Mouse (Mus musculus): Measurements from ENCODE around the gene Nedd9. TPM values are rescaled to one million over a fixed set of nuclear protein-coding genes. Genes with fewer than 3 reads are reported as not detected.

Nedd9 gene
- polyA plus RNA-seq, 1 experiment from 2014 or later = 15.8 TPM

DNA sequence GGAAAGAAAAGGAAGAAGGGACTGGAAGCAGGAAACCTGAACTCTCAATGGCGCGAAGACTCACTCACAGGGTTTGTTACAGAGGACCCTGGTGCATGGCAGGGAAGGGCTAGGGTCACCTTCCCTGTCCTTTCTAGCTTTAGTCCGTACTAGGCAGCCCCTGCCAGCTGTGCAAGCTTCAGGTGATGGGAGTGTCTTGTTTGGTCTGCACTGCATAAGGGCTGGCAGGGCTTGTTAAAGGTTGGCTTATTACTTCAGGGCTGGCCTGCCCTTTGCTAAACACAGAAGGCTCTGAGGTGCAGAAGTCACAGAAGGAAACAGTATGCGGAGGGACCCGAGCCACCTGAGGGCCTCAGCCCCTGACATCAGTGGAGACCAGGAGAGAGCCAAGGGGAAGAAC lies 151.4 kb downstream of the Nedd9 start:
- H3K27ac ChIP-seq = peak overlapping the region; percentile 87
- H3K4me3 ChIP-seq = no peak overlapping the region; the same call in 1 of the 2 replicates
- 79% methylated on average over 5 of the region's 5 CpGs for WGBS
- no peaks in the 10 kb centered on the region for H3K9me3 ChIP-seq
- peaks cover 61% of the 10 kb centered on the region for H3K4me1 ChIP-seq
- H3K36me3 ChIP-seq = peaks cover 14% of the 10 kb centered on the region
- no peak for DNase-seq (ENCODE audit: low spot score)
- H3K27me3 ChIP-seq (ENCODE audit: insufficient read depth, poor library complexity, severe bottlenecking) = no peaks in the 10 kb centered on the region

DNA sequence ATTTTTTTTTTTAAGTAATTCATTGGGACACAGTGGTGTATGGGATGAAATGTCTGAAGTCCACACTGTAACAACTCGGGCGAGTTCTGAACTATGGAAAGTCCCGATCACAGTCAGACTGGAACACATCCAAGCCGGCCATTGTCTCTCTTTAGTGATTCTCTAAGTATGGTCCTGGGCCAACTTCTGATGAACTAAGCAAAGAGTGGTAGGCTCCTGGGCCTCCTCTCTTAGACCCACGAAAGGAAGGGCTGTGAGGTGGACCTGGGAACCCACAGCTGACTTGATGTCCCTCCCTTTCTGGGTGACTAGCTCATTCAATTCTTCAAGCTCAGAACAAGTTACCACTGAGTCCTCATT lies 152.5 kb downstream of the Nedd9 start:
- 80% methylated on average over 5 of the region's 5 CpGs for WGBS
- Histone ChIP-seq H3K27ac (0 out of 2 replicates have a peak overlapping the region, but pooled peaks have one; percentile 29), H3K4me1 (peaks cover 60% of the 10 kb centered on the region), H3K27me3 (ENCODE audit: insufficient read depth, poor library complexity, severe bottlenecking) (no peaks in the 10 kb centered on the region), H3K36me3 (peaks cover 17% of the 10 kb centered on the region), H3K4me3 (no peak overlapping the region), H3K9me3 (no peaks in the 10 kb centered on the region)
- DNase-seq (ENCODE audit: low spot score) = no peak

DNA sequence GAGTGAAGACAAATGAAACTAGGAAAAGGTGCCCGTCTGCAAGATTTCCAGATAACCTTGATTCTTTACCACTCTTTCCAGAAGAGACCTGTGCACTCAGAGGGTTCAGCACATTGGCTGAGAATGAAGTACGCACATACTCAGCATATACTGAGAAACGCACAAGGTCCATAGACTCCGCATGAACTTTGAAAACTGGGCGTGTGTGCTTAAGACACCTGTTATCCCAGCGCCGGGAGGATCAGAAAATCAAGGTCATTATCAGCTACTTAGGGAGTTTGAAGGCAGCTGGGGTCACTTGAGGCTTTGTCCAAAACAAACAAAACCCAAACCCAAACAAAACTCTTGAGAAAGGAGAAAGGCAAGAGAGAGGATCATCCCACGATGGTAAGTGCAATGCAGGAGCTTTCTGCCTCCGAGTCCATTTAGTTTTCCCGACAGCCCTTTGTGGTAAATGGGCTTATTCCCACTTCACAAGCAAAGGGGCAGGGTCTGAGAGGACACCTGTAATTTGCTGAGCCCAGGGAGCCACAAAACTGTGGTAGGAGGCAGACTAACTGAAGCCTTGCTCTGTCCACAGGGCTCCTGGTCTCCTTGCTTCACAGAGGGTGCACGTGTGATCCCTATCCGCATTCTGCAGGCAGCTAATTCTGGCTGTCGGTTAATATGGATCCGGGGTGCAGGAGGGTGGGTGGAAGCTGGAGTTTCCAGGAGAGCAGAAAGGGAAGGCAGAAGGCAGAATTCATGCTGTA lies 153.1 kb downstream of the Nedd9 start:
- Histone ChIP-seq H3K4me3 (no peak overlapping the region), H3K27me3 (ENCODE audit: insufficient read depth, poor library complexity, severe bottlenecking) (no peaks in the 10 kb centered on the region), H3K4me1 (peaks cover 55% of the 10 kb centered on the region), H3K36me3 (peaks cover 17% of the 10 kb centered on the region), H3K27ac (0 out of 2 replicates have a peak overlapping the region, but pooled peaks have one; percentile 29), H3K9me3 (no peaks in the 10 kb centered on the region)
- WGBS = 73% methylated on average over 14 of the region's 14 CpGs
- no peak for DNase-seq (ENCODE audit: low spot score)

DNA sequence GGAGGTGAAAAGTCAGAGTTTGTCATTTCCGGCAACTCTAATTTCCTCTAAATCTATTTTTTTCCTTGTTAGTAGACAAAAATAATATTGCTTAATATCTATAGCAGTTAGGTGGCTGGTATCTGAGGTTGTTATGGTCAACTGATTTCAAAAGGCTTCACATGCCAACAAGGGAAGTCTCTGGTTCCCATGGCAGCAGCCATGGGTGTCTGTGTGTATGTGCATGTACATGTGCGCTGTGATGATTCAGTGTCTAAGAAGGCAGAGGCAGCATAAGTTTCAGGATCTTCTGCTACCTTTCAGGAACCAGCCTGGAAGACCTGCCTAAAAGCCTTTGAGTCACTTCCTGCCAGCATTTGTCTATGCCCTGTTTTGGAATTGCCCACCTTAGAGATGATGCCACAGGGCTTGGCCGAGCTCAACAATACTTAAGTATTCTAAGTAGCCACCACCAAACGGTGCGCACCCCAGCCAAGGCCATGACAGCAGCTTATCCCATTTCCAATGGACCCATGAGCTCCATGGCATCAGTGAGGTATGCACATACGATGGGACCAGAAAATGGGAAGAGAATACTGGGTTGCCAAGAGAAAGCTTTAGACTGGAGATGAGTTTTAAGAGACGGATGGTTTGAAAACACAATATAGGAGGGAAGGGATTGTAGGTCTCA lies 155.4 kb downstream of the Nedd9 start:
- 91% methylated on average over 7 of the region's 7 CpGs for WGBS
- Histone ChIP-seq H3K9me3 (no peaks in the 10 kb centered on the region), H3K27ac (no peak overlapping the region), H3K4me1 (peaks cover 51% of the 10 kb centered on the region), H3K4me3 (no peak overlapping the region), H3K36me3 (0 out of 2 replicates have a peak, but pooled peaks cover 3% of the 10 kb centered on the region), H3K27me3 (ENCODE audit: insufficient read depth, poor library complexity, severe bottlenecking) (no peaks in the 10 kb centered on the region)
- no peak for DNase-seq (ENCODE audit: low spot score)

DNA sequence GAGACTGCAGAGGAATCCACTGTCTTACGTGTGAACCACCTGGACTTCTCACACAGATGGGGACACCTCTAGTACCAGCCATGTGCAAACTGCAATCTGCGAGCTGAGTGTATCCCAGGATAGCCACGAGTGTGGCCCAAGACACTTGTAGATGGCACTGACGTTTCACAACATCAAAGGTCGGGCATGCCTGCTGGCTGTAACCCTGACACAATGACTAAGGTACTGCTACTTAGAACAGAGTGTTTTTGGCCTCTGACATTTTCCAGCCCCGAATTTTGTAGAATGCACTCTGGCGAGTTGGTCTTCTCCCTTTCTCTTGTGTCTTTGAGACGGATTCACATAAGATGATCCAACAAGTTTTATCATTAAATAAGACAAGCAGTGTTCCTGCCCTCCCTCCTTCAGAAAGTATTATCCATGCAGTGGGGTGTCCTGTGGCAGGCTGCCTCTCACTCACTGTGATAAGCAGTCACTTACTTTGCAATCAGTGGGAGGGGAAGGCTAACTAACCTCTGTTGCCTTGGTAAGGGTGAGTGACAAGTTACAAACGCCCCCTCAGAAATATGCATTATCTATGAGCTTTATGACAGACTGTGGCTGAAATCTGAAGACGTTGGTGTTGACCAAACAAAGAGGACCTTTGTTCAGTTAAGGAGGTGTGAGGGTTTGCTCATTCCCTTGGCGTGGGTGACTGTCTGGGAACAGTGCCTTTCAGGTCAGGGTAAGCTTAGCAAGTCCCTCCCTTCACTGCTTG lies 156.4 kb downstream of the Nedd9 start:
- 54% methylated on average over 11 of the region's 11 CpGs for WGBS
- Histone ChIP-seq H3K36me3 (0 out of 2 replicates have a peak, but pooled peaks cover 3% of the 10 kb centered on the region), H3K4me3 (no peak overlapping the region), H3K27ac (no peak overlapping the region), H3K27me3 (ENCODE audit: insufficient read depth, poor library complexity, severe bottlenecking) (no peaks in the 10 kb centered on the region), H3K4me1 (peaks cover 41% of the 10 kb centered on the region), H3K9me3 (no peaks in the 10 kb centered on the region)
- DNase-seq (ENCODE audit: low spot score) = no peak

DNA sequence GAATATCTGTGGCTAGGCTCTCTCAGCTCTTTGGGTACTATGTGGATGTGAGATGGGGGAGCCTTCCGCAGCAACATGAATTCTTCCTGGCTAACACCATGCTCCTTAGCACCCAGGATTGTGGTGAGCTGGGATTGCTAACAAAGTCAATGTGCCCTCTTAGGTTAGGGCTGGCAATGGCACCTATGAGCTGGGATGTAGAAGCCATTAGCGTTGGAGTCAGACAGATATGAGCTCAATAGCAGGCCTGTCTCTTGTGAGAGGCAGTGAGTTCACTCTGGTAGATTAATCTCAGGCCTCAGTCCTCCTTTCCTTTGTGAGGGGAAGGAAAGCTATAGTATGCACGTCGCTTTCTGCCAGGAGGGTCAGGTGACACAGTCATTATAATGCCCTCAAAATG lies 157.1 kb downstream of the Nedd9 start:
- H3K36me3 ChIP-seq = 0 out of 2 replicates have a peak, but pooled peaks cover 3% of the 10 kb centered on the region
- H3K27me3 ChIP-seq (ENCODE audit: insufficient read depth, poor library complexity, severe bottlenecking) = no peaks in the 10 kb centered on the region
- no peak for DNase-seq (ENCODE audit: low spot score)
- no peaks in the 10 kb centered on the region for H3K9me3 ChIP-seq
- no peak overlapping the region for H3K4me3 ChIP-seq
- WGBS = 82% methylated on average over 4 of the region's 4 CpGs
- no peak overlapping the region for H3K27ac ChIP-seq
- peaks cover 34% of the 10 kb centered on the region; the same call in 1 of the 2 replicates for H3K4me1 ChIP-seq

DNA sequence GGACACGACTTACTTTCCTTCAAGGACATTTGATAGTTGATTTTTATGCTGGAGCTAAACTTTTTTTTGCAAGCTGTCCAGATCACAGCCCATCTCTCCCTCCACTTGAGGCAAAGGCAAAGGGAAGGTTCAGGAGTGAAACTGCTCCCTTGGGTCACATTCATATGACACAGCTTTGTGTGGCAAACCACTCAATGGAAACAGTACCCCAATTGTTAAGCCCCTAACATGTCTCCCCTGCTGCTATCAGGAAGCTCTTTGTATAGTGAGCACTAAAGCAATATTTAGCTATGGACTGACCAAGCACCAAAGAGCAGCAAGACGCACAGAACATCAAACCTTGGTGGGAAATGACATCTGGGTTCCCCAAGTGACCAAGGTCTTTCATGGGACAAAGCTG lies 158.7 kb downstream of the Nedd9 start:
- H3K27ac ChIP-seq = no peak overlapping the region
- WGBS = 71% methylated on average over 2 of the region's 2 CpGs
- H3K4me1 ChIP-seq = peaks cover 29% of the 10 kb centered on the region; the same call in 1 of the 2 replicates
- H3K9me3 ChIP-seq = no peaks in the 10 kb centered on the region
- DNase-seq (ENCODE audit: low spot score) = no peak
- H3K36me3 ChIP-seq = peaks cover 7% of the 10 kb centered on the region; the same call in 1 of the 2 replicates
- H3K4me3 ChIP-seq = no peak overlapping the region
- H3K27me3 ChIP-seq (ENCODE audit: insufficient read depth, poor library complexity, severe bottlenecking) = no peaks in the 10 kb centered on the region

DNA sequence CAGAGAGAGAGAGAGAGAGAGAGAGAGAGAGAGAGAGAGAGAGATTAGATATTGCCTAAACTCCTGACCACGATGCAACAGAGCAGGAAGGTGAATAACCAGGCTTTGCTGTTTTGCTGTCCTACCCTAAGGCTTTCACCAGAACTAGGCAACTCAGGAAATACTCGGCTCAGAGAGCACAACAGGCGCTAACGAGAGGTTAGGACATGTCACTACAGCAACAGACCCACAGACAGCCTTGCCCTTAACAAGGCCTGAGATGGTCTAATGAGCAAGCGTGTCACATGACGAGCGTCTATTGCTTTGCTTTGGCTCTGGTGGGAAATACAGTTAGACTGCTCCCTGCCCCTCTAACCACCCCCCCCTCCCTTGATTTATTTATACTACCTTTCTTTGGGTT lies 159.6 kb downstream of the Nedd9 start:
- WGBS = 66% methylated on average over 7 of the region's 7 CpGs
- Histone ChIP-seq H3K4me1 (peaks cover 25% of the 10 kb centered on the region; the same call in 1 of the 2 replicates), H3K27ac (no peak overlapping the region), H3K36me3 (peaks cover 7% of the 10 kb centered on the region; the same call in 1 of the 2 replicates), H3K9me3 (no peaks in the 10 kb centered on the region), H3K4me3 (no peak overlapping the region), H3K27me3 (ENCODE audit: insufficient read depth, poor library complexity, severe bottlenecking) (no peaks in the 10 kb centered on the region)
- DNase-seq (ENCODE audit: low spot score) = no peak

DNA sequence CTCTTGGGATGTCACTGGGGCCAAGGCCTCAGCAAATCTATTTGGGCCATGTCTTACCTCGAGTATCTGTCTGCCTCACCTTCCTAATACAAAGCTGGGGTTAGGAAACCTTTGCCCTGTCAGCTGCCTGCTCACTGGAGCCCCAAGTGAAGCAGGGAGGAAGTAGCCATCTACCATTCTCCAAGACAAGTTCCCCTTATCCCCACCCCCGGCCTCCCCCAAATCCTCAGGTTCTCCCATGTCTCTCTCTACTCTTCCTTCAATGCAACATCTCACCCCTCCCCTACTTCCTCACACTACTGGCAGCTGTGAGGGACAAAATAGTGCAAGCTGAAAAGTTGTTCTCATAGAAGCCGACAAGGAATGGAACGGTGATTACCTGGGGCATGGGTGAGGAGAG lies 161.0 kb downstream of the Nedd9 start:
- Histone ChIP-seq H3K4me1 (peaks cover 15% of the 10 kb centered on the region; the same call in 1 of the 2 replicates), H3K4me3 (no peak overlapping the region), H3K27ac (no peak overlapping the region), H3K9me3 (no peaks in the 10 kb centered on the region), H3K36me3 (peaks cover 7% of the 10 kb centered on the region; the same call in 1 of the 2 replicates), H3K27me3 (ENCODE audit: insufficient read depth, poor library complexity, severe bottlenecking) (no peaks in the 10 kb centered on the region)
- no peak for DNase-seq (ENCODE audit: low spot score)
- WGBS = 91% methylated on average over 4 of the region's 4 CpGs

DNA sequence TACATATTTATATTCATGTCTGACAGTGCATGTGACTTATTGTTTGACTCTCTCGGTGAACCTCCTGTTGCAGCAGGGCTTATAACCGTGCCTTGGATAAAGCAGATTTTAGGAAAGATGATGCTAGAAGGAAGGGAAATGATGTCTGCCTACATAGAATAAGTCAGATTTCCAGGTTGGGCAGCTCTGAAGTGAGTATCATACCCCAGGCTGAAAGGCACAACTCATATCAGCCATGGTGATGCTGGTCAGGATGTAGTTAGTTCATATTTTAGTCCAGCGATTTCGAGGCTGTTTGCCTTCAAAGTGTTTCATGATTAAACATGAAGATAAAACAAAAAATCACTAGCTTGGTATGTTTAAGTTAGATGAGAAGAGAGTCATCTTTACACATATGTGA lies 161.8 kb downstream of the Nedd9 start:
- Histone ChIP-seq H3K27me3 (ENCODE audit: insufficient read depth, poor library complexity, severe bottlenecking) (no peaks in the 10 kb centered on the region), H3K4me3 (no peak overlapping the region)
- WGBS = 84% methylated on average over 4 of the region's 4 CpGs

DNA sequence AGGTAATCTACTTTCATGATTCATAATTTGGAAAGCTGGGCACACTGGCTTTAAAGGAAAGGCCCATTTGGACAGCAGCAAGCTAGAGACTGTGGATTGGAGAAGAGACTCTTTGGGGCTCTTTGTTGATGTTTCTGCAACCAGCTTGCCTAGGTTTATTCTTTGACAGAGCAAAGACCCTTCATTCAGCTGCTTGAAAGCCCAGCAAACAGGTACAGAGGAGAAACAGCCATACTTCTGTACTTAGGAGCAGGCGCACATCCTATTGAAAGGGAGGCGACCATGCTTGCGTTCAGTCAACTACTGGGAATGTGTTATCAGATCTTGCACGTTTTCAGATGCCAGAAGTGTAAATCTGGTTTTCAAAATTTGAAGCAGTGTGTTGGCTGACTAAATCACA lies 162.5 kb downstream of the Nedd9 start:
- Histone ChIP-seq H3K4me3 (no peak overlapping the region), H3K27me3 (ENCODE audit: insufficient read depth, poor library complexity, severe bottlenecking) (no peaks in the 10 kb centered on the region), H3K4me1 (0 out of 2 replicates have a peak, but pooled peaks cover 2% of the 10 kb centered on the region), H3K36me3 (peaks cover 4% of the 10 kb centered on the region; the same call in 1 of the 2 replicates), H3K9me3 (no peaks in the 10 kb centered on the region), H3K27ac (no peak overlapping the region)
- no peak for DNase-seq (ENCODE audit: low spot score)
- 79% methylated on average over 4 of the region's 4 CpGs for WGBS

More for the DNA sequence above, 161.8 kb downstream of the Nedd9 start:
- Histone ChIP-seq H3K4me1 (0 out of 2 replicates have a peak, but pooled peaks cover 7% of the 10 kb centered on the region), H3K27ac (no peak overlapping the region), H3K9me3 (no peaks in the 10 kb centered on the region), H3K36me3 (peaks cover 7% of the 10 kb centered on the region; the same call in 1 of the 2 replicates)
- DNase-seq (ENCODE audit: low spot score) = no peak

DNA sequence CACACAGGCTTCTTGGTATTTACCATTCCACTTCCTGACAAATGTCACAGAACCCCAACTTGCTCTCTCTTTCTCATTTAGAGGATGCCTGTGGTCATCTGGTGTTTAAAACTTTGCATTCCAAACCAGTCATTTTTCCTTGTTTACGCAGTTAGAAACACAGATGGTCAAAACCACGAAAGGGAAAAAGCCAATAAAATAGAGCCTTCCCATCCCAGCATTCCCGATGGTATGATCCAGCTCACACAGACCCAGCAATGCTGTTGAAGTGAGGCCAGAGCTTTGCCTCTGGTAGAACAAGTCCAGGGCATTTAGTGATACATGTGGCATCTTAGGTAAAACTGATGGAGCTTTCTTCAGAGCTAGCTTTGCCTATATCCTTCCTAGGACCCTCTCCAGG lies 165.7 kb downstream of the Nedd9 start:
- no peak for DNase-seq (ENCODE audit: low spot score)
- Histone ChIP-seq H3K27me3 (ENCODE audit: insufficient read depth, poor library complexity, severe bottlenecking) (no peaks in the 10 kb centered on the region), H3K4me3 (no peak overlapping the region), H3K4me1 (no peaks in the 10 kb centered on the region), H3K27ac (no peak overlapping the region), H3K36me3 (peaks cover 14% of the 10 kb centered on the region), H3K9me3 (no peaks in the 10 kb centered on the region)
- 83% methylated on average over 3 of the region's 3 CpGs for WGBS

All from heart, embryonic 10.5 days (tissue).